Mouse (Mus musculus) megakaryocyte-erythroid progenitor cell, adult 5-6 weeks (primary cell): Measurements from ENCODE around the gene Oxld1. TPM values are rescaled to one million over a fixed set of nuclear protein-coding genes. Genes with fewer than 3 reads are reported as not detected.
A peak's percentile ranks its signal among the peaks of the same experiment; 100 is the strongest.

Source experiments
- ATAC-seq: replicated peaks from 2 replicates; pipeline ENCODE4 v1.8.0; 2016; ENCODE audit warnings: mild to moderate bottlenecking, inconsistent platforms; ENCODE audit not compliant: severe bottlenecking, poor library complexity, low FRiP score, low TSS enrichment
- total RNA-seq, 2 experiments: library from RNA; stranded (forward) in 1 of 2; stranded (reverse) in 1 of 2; fragments of 200-1000, 215-1000 nt in 1 of 2; fragments of >200 nt in 1 of 2; fragmentation: Nextera tagmentation in 1 of 2; gene quantifications; 2 replicates each; pipeline ENCODE4 v1.2.3; 2014 to 2017

Gene Oxld1
- total RNA-seq, 2 experiments from 2014 or later, result 20.5 to 27.9 TPM

GRCm38 (mm10) chr11:120485251-120485650, 27.4 kb upstream of the Oxld1 start:
- ATAC-seq, result no peak

GRCm38 (mm10) chr11:120484265-120484981, 26.6 kb upstream of the Oxld1 start, which contains the start of gene Mrpl12:
Gene Mrpl12, plus strand, starts transcription at chr11:120484613.
- peak; percentile 85 for ATAC-seq

- no peak for ATAC-seq
Measured at GRCm38 (mm10) chr11:120483448-120483934, 25.6 kb upstream of the Oxld1 start.

GRCm38 (mm10) chr11:120472052-120472451, 14.2 kb upstream of the Oxld1 start:
- ATAC-seq, result no peak

GRCm38 (mm10) chr11:120467736-120468092, 9.8 kb upstream of the Oxld1 start:
- no peak for ATAC-seq

GRCm38 (mm10) chr11:120467051-120467735, 9.3 kb upstream of the Oxld1 start, which contains the start of gene Arl16:
Gene Arl16, minus strand, starts transcription at chr11:120467607.
- ATAC-seq, result peak; percentile 98

DNA sequence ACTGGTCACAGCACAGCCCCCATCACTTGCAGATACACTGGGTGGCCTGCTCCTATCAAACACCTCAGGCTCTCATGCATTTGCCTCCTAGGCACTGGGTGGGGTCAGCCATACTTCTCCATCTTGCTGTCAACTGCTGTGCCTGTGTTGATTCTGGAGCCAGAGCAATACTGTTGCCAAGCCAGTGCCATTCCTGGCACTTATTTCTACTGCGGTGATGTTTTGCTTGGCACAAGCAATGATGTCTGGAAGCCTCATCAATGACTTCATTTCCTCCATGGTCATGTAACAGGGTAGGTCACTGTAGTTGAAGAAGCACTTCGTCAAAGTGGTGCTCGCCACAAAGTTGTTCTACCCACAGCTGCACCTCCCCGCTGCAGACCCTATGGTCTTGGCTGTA, 7.7 kb upstream of the Oxld1 start:
- no peak for ATAC-seq

GRCm38 (mm10) chr11:120464365-120464764, 6.5 kb upstream of the Oxld1 start:
- no peak for ATAC-seq

GRCm38 (mm10) chr11:120463536-120463935, 5.7 kb upstream of the Oxld1 start:
- ATAC-seq, result no peak

- no peak for ATAC-seq
Measured at GRCm38 (mm10) chr11:120458847-120459597, 1.2 kb upstream of the Oxld1 start.

GRCm38 (mm10) chr11:120457370-120457769, 498 bp downstream of the Oxld1 start:
- ATAC-seq, result peak; percentile 35; the same call in 1 of the 2 replicates

DNA sequence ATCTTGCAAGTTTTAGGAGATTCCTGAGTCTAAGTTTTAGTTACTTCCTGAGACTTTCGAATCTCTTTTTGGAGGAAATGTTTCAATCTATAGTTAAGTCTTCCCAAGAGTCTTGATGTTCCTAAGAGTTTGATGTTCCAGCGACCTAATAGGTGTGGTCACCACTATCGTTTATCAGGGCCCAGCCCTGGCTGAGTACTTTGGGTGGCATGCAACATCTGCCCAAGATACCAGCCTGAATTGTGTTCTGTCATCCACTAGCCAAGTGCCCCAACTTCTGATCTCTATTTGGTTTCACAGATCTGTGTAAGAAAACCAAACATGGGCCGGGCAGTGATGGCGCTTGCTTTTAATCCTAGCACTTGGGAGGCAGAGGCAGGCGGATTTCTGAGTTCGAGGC, 2.5 kb downstream of the Oxld1 start:
- ATAC-seq, result 0 out of 2 replicates have a peak, but pooled peaks have one; percentile 32

GRCm38 (mm10) chr11:120454965-120455364, 2.9 kb downstream of the Oxld1 start:
- no peak for ATAC-seq

GRCm38 (mm10) chr11:120453306-120453705, 4.6 kb downstream of the Oxld1 start, which contains the start of gene Pde6g:
Gene Pde6g, minus strand, starts transcription at chr11:120453500.
- no peak for ATAC-seq

GRCm38 (mm10) chr11:120452246-120452645, 5.6 kb downstream of the Oxld1 start:
- ATAC-seq, result no peak

GRCm38 (mm10) chr11:120447179-120447578, 10.7 kb downstream of the Oxld1 start:
- no peak for ATAC-seq

DNA sequence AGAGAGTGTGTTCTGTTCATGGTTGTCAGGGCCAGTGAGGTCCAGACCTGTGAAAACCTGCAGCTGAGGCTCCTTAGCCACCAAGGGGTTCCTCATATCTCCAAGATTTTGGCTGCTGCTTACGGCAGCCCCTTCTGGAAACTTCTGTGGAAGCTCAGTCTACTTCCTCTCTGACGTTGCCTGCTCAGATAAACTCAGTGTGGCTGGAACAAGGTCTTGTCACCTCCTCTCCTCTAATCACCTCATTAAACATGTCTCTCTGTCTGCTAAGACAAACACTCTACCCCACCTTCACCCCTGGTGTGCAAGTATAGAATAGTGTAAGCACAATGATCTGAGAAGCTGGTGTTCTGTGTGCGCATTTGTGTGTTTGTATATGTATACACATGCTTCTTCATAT, 12.4 kb downstream of the Oxld1 start:
- ATAC-seq, result no peak

DNA sequence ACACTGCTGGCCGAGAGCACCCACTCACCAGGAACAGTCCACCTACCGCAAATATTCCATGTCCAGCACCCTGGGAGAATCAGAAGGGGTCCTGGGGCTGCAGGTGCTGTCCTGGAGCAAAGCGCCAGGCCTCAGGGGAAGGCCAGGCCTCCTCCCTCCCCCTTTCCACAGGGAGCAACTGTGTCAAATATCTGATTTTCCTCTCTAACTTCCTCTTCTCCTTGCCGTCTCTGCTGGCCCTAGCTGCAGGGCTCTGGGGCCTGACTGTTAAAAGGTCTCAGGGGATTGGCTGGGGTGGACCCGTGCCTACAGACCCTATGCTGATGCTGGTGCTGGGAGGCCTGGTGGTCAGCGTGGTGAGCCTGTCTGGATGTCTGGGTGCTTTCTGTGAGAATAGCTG, 13.8 kb downstream of the Oxld1 start:
- no peak for ATAC-seq

DNA sequence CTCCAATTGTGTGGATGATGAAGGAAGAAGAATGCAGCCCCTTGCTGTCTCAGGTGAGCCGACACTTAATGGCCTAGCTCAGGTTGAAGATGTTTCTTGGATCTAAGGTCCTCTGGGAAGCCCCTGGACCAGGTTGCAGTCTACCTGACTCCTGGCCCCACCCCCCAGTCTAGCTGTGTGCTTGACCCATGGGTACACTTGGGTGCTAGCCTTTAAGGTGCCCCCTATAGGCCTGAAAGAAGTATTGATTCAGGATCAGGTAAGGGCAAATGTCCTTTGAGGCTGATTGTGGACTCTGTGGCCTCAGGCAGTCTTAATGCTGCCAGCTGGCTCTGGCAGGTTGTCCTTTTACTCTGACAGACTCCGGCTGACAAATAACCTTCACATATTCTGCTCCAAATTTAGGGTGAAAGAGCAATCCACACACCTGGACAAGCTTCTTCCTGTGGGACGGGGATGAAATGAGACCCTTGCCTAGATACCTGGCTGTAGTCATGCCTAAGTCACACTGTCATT, 15.0 kb downstream of the Oxld1 start:
- no peak for ATAC-seq

DNA sequence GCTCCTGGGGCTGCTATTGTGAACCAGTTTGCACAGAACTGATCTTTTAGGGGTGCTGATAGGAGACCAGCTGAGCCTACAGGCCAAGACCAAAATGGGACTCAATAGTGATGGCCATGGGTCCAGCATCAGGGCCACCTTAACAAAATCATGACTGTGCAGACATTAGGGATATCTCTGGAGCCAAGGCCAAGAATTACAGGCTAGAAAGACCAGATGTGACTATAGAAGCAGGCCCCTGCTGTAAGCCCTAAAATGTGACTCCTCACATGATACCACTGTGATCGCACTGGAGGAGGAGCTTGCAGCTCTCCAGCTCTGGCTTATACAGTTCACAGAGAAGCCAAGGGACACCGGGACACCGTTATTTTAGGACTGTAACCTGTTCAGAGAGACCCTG, 15.5 kb downstream of the Oxld1 start, which contains the start of gene Tspan10:
Tspan10 (plus strand) TSS at position 301 of the 400 bp plus-strand sequence.
- no peak for ATAC-seq
